Mouse (Mus musculus) myocyte (in vitro differentiated cells): ENCODE data around the gene Loxl1. TPM values are rescaled to one million over a fixed set of nuclear protein-coding genes. Genes with fewer than 3 reads are reported as not detected.
A peak's percentile ranks its signal among the peaks of the same experiment; 100 is the strongest.

Source experiments
- H3K27me3 ChIP-seq: one replicate; pipeline ENCODE4 v1.6.1; 2011; ENCODE audit not compliant: control insufficient read depth, insufficient read depth, insufficient read length
- H3K36me3 ChIP-seq: one replicate; pipeline ENCODE4 v1.6.1; 2011; ENCODE audit not compliant: control insufficient read depth, insufficient read depth
- H3K4me2 ChIP-seq: one replicate; pipeline ENCODE4 v1.6.1; 2011; ENCODE audit warnings: low read depth, control low read depth
- H3K4me3 ChIP-seq: one replicate; pipeline ENCODE4 v1.5.1; 2011; ENCODE audit warnings: mild to moderate bottlenecking, control low read depth, moderate library complexity
- H3K79me2 ChIP-seq: one replicate; pipeline ENCODE4 v1.6.1; 2011; ENCODE audit not compliant: control insufficient read depth, insufficient read depth
- H3ac ChIP-seq: one replicate; pipeline ENCODE4 v1.6.1; 2011; ENCODE audit not compliant: control insufficient read depth, insufficient read length
- CEBPB ChIP-seq: IDR thresholded peaks from 2 replicates; pipeline ENCODE4 v1.6.1; 2011; ENCODE audit warnings: mild to moderate bottlenecking, moderate library complexity; ENCODE audit not compliant: poor library complexity, insufficient read depth, severe bottlenecking
- E2F4 ChIP-seq: IDR thresholded peaks from one replicate; pipeline ENCODE4 v1.6.1; 2011; ENCODE audit warnings: mild to moderate bottlenecking, control low read depth, moderate library complexity; ENCODE audit not compliant: insufficient read depth
- MAX ChIP-seq: IDR thresholded peaks from one replicate; pipeline ENCODE4 v1.6.1; 2011; ENCODE audit warnings: low read depth, mild to moderate bottlenecking, control low read depth
- MYOD1 ChIP-seq, 3 experiments: IDR thresholded peaks; one replicate each; pipeline ENCODE4 v1.6.1; 2011; ENCODE audit warnings: control low read depth in 2 of 3, low read depth in 2 of 3, mild to moderate bottlenecking in 2 of 3, moderate library complexity in 1 of 3; ENCODE audit not compliant: insufficient read length in 2 of 3, control insufficient read depth in 1 of 3
- MYOG ChIP-seq, 3 experiments: IDR thresholded peaks; one replicate each; pipeline ENCODE4 v1.6.1; 2011; ENCODE audit warnings: control low read depth in 2 of 3, low read depth in 2 of 3, mild to moderate bottlenecking in 2 of 3; ENCODE audit not compliant: insufficient read length in 2 of 3, control insufficient read depth in 1 of 3, insufficient read depth in 1 of 3
- POLR2A ChIP-seq: IDR thresholded peaks from one replicate; pipeline ENCODE4 v1.6.1; 2011; ENCODE audit warnings: low read depth, mild to moderate bottlenecking, control low read depth, moderate library complexity; ENCODE audit not compliant: insufficient read length
- POLR2AphosphoS2 ChIP-seq: IDR thresholded peaks from one replicate; pipeline ENCODE4 v1.6.1; 2011; ENCODE audit warnings: low read depth, control low read depth; ENCODE audit not compliant: insufficient read length
- REST ChIP-seq: IDR thresholded peaks from one replicate; pipeline ENCODE4 v1.6.1; 2011; ENCODE audit warnings: mild to moderate bottlenecking, control low read depth, moderate library complexity; ENCODE audit not compliant: insufficient read depth, insufficient read length
- SRF ChIP-seq: IDR thresholded peaks from one replicate; pipeline ENCODE4 v1.6.1; 2011; ENCODE audit warnings: low read depth; ENCODE audit not compliant: control insufficient read depth, insufficient read length
- TCF12 ChIP-seq: IDR thresholded peaks from one replicate; pipeline ENCODE4 v1.6.1; 2011; ENCODE audit warnings: mild to moderate bottlenecking, control low read depth; ENCODE audit not compliant: poor library complexity, insufficient read depth, severe bottlenecking
- TCF3 ChIP-seq: IDR thresholded peaks from one replicate; pipeline ENCODE4 v1.6.1; 2011; ENCODE audit warnings: low read depth, control low read depth; ENCODE audit not compliant: insufficient read length
- USF1 ChIP-seq: IDR thresholded peaks from one replicate; pipeline ENCODE4 v1.6.1; 2011; ENCODE audit warnings: low read depth, mild to moderate bottlenecking, control low read depth, moderate library complexity
- polyA plus RNA-seq: library from polyadenylated mRNA; unstranded; fragments of >200 nt; fragmentation: generic; extraction: Trizol; gene quantifications from one replicate; pipeline ENCODE4 v1.2.1, GENCODE M21; 2012; ENCODE audit warnings: missing spikeins

Gene Loxl1
- polyA plus RNA-seq, 1 experiment: 46.1 TPM

- no peaks in the 10 kb centered on the region for H3K27me3 ChIP-seq
- H3K79me2 ChIP-seq: no peaks in the 10 kb centered on the region
- H3K4me2 ChIP-seq: peak overlapping the region; percentile 62
- no peak overlapping the region for H3K4me3 ChIP-seq
- H3K36me3 ChIP-seq: no peaks in the 10 kb centered on the region
- no peak overlapping the region for H3ac ChIP-seq
- TF ChIP-seq MYOG (IDR thresholded peaks at IDR 0.05; ENCODE audit: control insufficient read depth in 1 of 3, insufficient read depth in 1 of 3, insufficient read length in 2 of 3, low read depth in 2 of 3) (no peak), MYOD1 (IDR thresholded peaks at IDR 0.05; ENCODE audit: control insufficient read depth in 1 of 3, insufficient read length in 2 of 3, low read depth in 2 of 3) (peak in 1 of 3 experiments; percentile 42)
Observed at GRCm38 (mm10) chr9:58336650-58337281, 23.8 kb upstream of the Loxl1 start.

DNA sequence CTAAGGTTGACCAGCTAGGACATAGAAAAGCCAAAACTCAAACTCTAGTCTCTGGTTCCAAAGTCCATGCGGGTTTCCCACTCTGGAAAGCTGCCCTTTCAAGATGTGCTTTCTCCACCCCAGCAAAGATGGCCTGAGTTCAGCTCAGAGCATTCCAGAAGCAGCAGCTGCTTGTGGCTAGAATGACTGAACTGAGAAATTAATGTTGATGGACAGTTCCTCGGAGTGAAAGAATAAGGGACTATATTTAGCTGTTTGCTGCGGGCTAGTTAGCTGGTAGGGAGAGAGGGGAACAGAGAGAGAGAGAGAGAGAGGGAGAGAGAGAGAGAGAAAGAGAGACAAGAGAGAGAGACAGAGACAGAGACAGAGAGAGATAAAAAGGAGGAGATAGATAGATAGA lies 18.3 kb upstream of the Loxl1 start:
- TF ChIP-seq SRF (no peak), MYOD1 (IDR thresholded peaks at IDR 0.05; ENCODE audit: control insufficient read depth in 1 of 3, insufficient read length in 2 of 3, low read depth in 2 of 3) (peak; percentile 20 to 74 (median 52)), POLR2AphosphoS2 (no peak), TCF12 (peak; percentile 48), MYOG (IDR thresholded peaks at IDR 0.05; ENCODE audit: control insufficient read depth in 1 of 3, insufficient read depth in 1 of 3, insufficient read length in 2 of 3, low read depth in 2 of 3) (peak in 2 of 3 experiments; percentile 66 to 88)
- H3K79me2 ChIP-seq: no peaks in the 10 kb centered on the region
- no peak overlapping the region for H3ac ChIP-seq
- no peak overlapping the region for H3K4me3 ChIP-seq
- peak overlapping the region; percentile 32 for H3K4me2 ChIP-seq
- H3K27me3 ChIP-seq: no peaks in the 10 kb centered on the region
- H3K36me3 ChIP-seq: no peaks in the 10 kb centered on the region

- no peak overlapping the region for H3K4me3 ChIP-seq
- TF ChIP-seq POLR2A: no peak
- TF ChIP-seq CEBPB: no peak
- TF ChIP-seq MYOD1 (IDR thresholded peaks at IDR 0.05; ENCODE audit: control insufficient read depth in 1 of 3, insufficient read length in 2 of 3, low read depth in 2 of 3): no peak
- no peak for TF ChIP-seq SRF
- TF ChIP-seq TCF3: no peak
- no peak for TF ChIP-seq MAX
- no peak for TF ChIP-seq E2F4
- no peak for TF ChIP-seq REST
- no peak for TF ChIP-seq MYOG (IDR thresholded peaks at IDR 0.05; ENCODE audit: control insufficient read depth in 1 of 3, insufficient read depth in 1 of 3, insufficient read length in 2 of 3, low read depth in 2 of 3)
- no peak for TF ChIP-seq POLR2AphosphoS2
- H3K4me2 ChIP-seq: peak overlapping the region; percentile 54
- no peak overlapping the region for H3ac ChIP-seq
- no peaks in the 10 kb centered on the region for H3K27me3 ChIP-seq
- H3K36me3 ChIP-seq: no peaks in the 10 kb centered on the region
- H3K79me2 ChIP-seq: no peaks in the 10 kb centered on the region
Observed at GRCm38 (mm10) chr9:58330293-58330692, 17.3 kb upstream of the Loxl1 start.

- no peak overlapping the region for H3K4me3 ChIP-seq
- H3K36me3 ChIP-seq: no peaks in the 10 kb centered on the region
- H3K4me2 ChIP-seq: no peak overlapping the region
- TF ChIP-seq MYOD1 (IDR thresholded peaks at IDR 0.05; ENCODE audit: control insufficient read depth in 1 of 3, insufficient read length in 2 of 3, low read depth in 2 of 3) (no peak), USF1 (no peak), POLR2A (no peak), E2F4 (no peak), SRF (no peak), MAX (no peak), TCF12 (no peak), REST (no peak)
- no peaks in the 10 kb centered on the region for H3K79me2 ChIP-seq
- H3ac ChIP-seq: no peak overlapping the region
- no peaks in the 10 kb centered on the region for H3K27me3 ChIP-seq
Observed at GRCm38 (mm10) chr9:58327382-58327781, 14.4 kb upstream of the Loxl1 start.

GRCm38 (mm10) chr9:58326477-58327180 lies 13.6 kb upstream of the Loxl1 start:
- peak overlapping the region; percentile 36 for H3K4me2 ChIP-seq

More at GRCm38 (mm10) chr9:58326477-58327180, 13.6 kb upstream of the Loxl1 start:
- Histone ChIP-seq H3K4me3 (no peak overlapping the region), H3K36me3 (no peaks in the 10 kb centered on the region), H3K79me2 (no peaks in the 10 kb centered on the region), H3ac (no peak overlapping the region), H3K27me3 (no peaks in the 10 kb centered on the region)
- TF ChIP-seq POLR2AphosphoS2: no peak
- TF ChIP-seq MYOD1 (IDR thresholded peaks at IDR 0.05; ENCODE audit: control insufficient read depth in 1 of 3, insufficient read length in 2 of 3, low read depth in 2 of 3): peak in 2 of 3 experiments; percentile 17 to 23
- peak in 1 of 3 experiments; percentile 2 for TF ChIP-seq MYOG (IDR thresholded peaks at IDR 0.05; ENCODE audit: control insufficient read depth in 1 of 3, insufficient read depth in 1 of 3, insufficient read length in 2 of 3, low read depth in 2 of 3)
